In the genomic region with DNA sequence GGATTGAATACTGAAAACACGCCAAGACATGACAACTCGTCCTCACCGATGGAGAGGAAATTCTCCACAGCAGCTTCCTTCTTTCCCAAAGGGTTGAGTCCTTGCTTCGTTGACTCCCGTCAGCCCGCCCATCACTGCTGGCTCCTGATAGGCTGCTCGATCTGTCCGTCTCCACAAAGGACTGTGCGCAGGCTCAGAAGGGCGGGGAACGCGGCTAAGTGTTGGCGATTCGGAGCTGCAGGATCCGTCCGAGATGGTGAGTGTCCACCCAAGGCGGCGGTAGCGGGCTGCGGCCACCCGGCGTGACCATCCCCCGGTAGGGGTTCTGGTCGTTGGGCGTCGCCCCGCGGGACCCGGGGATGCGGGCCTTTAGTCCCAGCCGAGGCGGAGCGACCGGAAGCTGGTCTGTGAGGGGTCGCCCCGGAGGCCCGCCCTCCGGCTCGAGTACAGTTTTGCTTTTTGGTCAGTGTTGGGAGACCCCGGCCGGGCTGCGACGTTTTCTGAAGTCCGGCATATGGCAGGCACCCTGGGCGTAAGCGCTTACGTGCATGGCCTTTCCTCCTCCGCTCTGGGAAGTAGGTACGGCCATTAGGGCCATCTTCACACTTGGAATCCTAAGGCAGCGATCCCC, we compare ENCODE assay signal across 8 mouse cellular contexts. TPM values are rescaled to one million over a fixed set of nuclear protein-coding genes. Genes with fewer than 3 reads are reported as not detected.
DNase-seq lines count a peak whose midpoint lies in the region; ATAC-seq and TF ChIP-seq lines count a peak whose summit lies in the region.

A gene (plus strand): TSS at position 172 of the 631 bp plus-strand sequence.

- H3K36me3 ChIP-seq in hindbrain, embryonic 13.5 days = peaks cover 9% of the 10 kb centered on the region

- WGBS in hindbrain, embryonic 13.5 days = under 1% methylated on average over 50 of the region's 50 CpGs

- DNase-seq in Patski (ENCODE audit: low read depth, low spot score) = peak; percentile 88
- DNase-seq in cerebellum, postnatal 14 days = peak; percentile 100
- peak; percentile 97 to 99 for DNase-seq in frontal cortex, postnatal 14 days (ENCODE audit: low spot score in 2 of 2)
- DNase-seq in layer of hippocampus, postnatal 25 days (ENCODE audit: extremely low spot score in 1 of 2, low spot score in 1 of 2) = peak; percentile 99 to 100
- DNase-seq in lung, postnatal 25 days (ENCODE audit: low spot score) = peak; percentile 98
- peak; percentile 97 for DNase-seq in retina, embryonic 14.5 days (ENCODE audit: low spot score)
- DNase-seq in thymus, postnatal 4 days = peak; percentile 99

- H3K27ac ChIP-seq in hindbrain, embryonic 13.5 days = peak within 1 kb of the TSS; percentile 93

- H3K9me3 ChIP-seq in hindbrain, embryonic 13.5 days = no peaks in the 10 kb centered on the region

- H3K4me2 ChIP-seq in hindbrain, embryonic 13.5 days = peak within 1 kb of the TSS; percentile 92

- peaks cover 35% of the 10 kb centered on the region for H3K4me1 ChIP-seq in hindbrain, embryonic 13.5 days (replicated peaks)

- in situ Hi-C loops in Patski (cut with MboI; ENCODE audit: low pct_unique_long_range_greater_than_20kb) = no loop called here

- CTCF ChIA-PET in Patski (lab: Charles Lee) = interaction anchor here (1.2 to 1.4 kb wide), 3 partner anchors 12 to 147 kb away, joined by 3 read pairs; no protein-coding TSS in a partner anchor

- H3K9ac ChIP-seq in hindbrain, embryonic 13.5 days = peak within 1 kb of the TSS; percentile 91

- H3K27me3 ChIP-seq in Patski = no peaks in the 10 kb centered on the region
- no peaks in the 10 kb centered on the region for H3K27me3 ChIP-seq in hindbrain, embryonic 13.5 days

- peak within 1 kb of the TSS; percentile 90 for H3K4me3 ChIP-seq in hindbrain, embryonic 13.5 days

- ATAC-seq in Patski = peak; percentile 95
- peak; percentile 100 for ATAC-seq in hindbrain, embryonic 13.5 days (ENCODE audit: low FRiP score)

- POLR2A ChIA-PET in Patski (lab: Charles Lee) = interaction anchor here (1.4 to 2.4 kb wide), 3 partner anchors 11 to 15 kb away, joined by 3 to 7 read pairs (median 4); no protein-coding TSS in a partner anchor

- no peak for TF ChIP-seq CTCF in Patski (IDR thresholded peaks at IDR 0.05)

RNA-seq across cellular contexts. Expression of the gene that starts here (rescaled TPM):
- polyA plus RNA-seq in Patski (2021) = 316 TPM
- polyA plus RNA-seq in hindbrain, embryonic 13.5 days (2015; fragmentation: Nextera tagmentation; extraction: Ambion mirVana) = 666 and 685 TPM in 2 replicates
- 100 to 1,000 TPM; 321 to 331 TPM for total RNA-seq in layer of hippocampus, postnatal 25 days (2021)

Comparison
In these comparisons a context has a peak if more than half of its experiments do, and no peak if none do; other contexts are left out.
1. Peak in every context shown above with its lines: DNase-seq, ATAC-seq, H3K4me3 ChIP-seq and H3K27ac ChIP-seq.